Mouse (Mus musculus): Measurements from ENCODE around the gene Gys1.

GRCm38 (mm10) chr7:45486761-45487415 lies 52.2 kb downstream of the Gys1 start, which contains the start of gene Gm45808:
- TF ChIP-seq TAL1 (IDR thresholded peaks at IDR 0.05; ENCODE audit: low read length), result no peak
- no peak for TF ChIP-seq GATA1 (IDR thresholded peaks at IDR 0.05; ENCODE audit: low read length)

All from erythroblast, embryonic 14.5 days (primary cell).